Mouse (Mus musculus) hindbrain, embryonic 15.5 days (tissue): ENCODE measurements around the gene Tnc. TPM values are rescaled to one million over a fixed set of nuclear protein-coding genes. Genes with fewer than 3 reads are reported as not detected.

Source experiments
- ATAC-seq: fragments of 200-750 bp; cut with Nextera tagmentation; 2 replicates; pipeline ENCODE4 v1.8.0; 2017; ENCODE audit warnings: low read depth, moderate number of reproducible peaks, moderate TSS enrichment; ENCODE audit not compliant: low FRiP score
- H3K27ac ChIP-seq: fragments of 300-500 bp; sonication (generic); replicated peaks from 2 replicates; pipeline ENCODE4 v1.5.1; 2015; ENCODE audit warnings: mild to moderate bottlenecking, inconsistent platforms
- H3K27me3 ChIP-seq: fragments of 300-500 bp; sonication (generic); 2 replicates; pipeline ENCODE4 v1.6.1; 2015; ENCODE audit warnings: control low read depth, inconsistent platforms
- H3K36me3 ChIP-seq: fragments of 300-500 bp; sonication (generic); 2 replicates; pipeline ENCODE4 v1.6.1; 2015; ENCODE audit warnings: control low read depth, inconsistent platforms
- H3K4me1 ChIP-seq: fragments of 300-500 bp; sonication (generic); replicated peaks from 2 replicates; pipeline ENCODE4 v1.6.1; 2015; ENCODE audit warnings: control low read depth, inconsistent platforms
- H3K4me2 ChIP-seq: fragments of 300-500 bp; sonication (generic); 2 replicates; pipeline ENCODE4 v1.6.1; 2015; ENCODE audit warnings: moderate library complexity, mild to moderate bottlenecking, inconsistent platforms
- H3K4me3 ChIP-seq: fragments of 300-500 bp; sonication (generic); 2 replicates; pipeline ENCODE4 v1.5.1; 2015; ENCODE audit warnings: mild to moderate bottlenecking, inconsistent platforms
- H3K9ac ChIP-seq: fragments of 300-500 bp; sonication (generic); 2 replicates; pipeline ENCODE4 v1.6.1; 2015; ENCODE audit warnings: inconsistent platforms
- H3K9me3 ChIP-seq: fragments of 300-500 bp; sonication (generic); 2 replicates; pipeline ENCODE4 v1.6.1; 2016; ENCODE audit warnings: control low read depth, inconsistent platforms
- WGBS: fragments of 180-500 bp; shearing (Covaris S2); methylation state at CpG from one replicate; pipeline ENCODE4 v1.1.7; 2015; 5-methylcytosine and 5-hydroxymethylcytosine counted together
- polyA plus RNA-seq: library from polyadenylated mRNA; unstranded; fragments of >200 nt; fragmentation: Nextera tagmentation; extraction: Ambion mirVana; gene quantifications from 2 replicates; pipeline ENCODE4 v1.2.1, GENCODE M21; 2015

The Tnc gene
- polyA plus RNA-seq, 1 experiment from 2014 or later, result 69.6 TPM

- Histone ChIP-seq H3K27me3 (no peaks in the 10 kb centered on the region), H3K9me3 (no peaks in the 10 kb centered on the region), H3K4me2 (no peak overlapping the region), H3K9ac (no peak overlapping the region), H3K4me3 (no peak overlapping the region), H3K4me1 (no peaks in the 10 kb centered on the region), H3K36me3 (no peaks in the 10 kb centered on the region), H3K27ac (no peak overlapping the region)
- WGBS, result 93% methylated on average over 10 of the region's 10 CpGs
- no peak for ATAC-seq
These were observed 25.8 kb downstream of the Tnc start for GRCm38 (mm10) chr4:64020930-64021589.

GRCm38 (mm10) chr4:64020151-64020550 lies 26.7 kb downstream of the Tnc start:
- H3K9me3 ChIP-seq, result no peaks in the 10 kb centered on the region
- no peaks in the 10 kb centered on the region for H3K36me3 ChIP-seq
- no peak overlapping the region for H3K27ac ChIP-seq
- no peak for ATAC-seq
- no peak overlapping the region for H3K4me2 ChIP-seq
- WGBS, result 93% methylated on average over 8 of the region's 8 CpGs
- no peaks in the 10 kb centered on the region for H3K27me3 ChIP-seq
- H3K4me3 ChIP-seq, result no peak overlapping the region
- H3K4me1 ChIP-seq, result no peaks in the 10 kb centered on the region
- H3K9ac ChIP-seq, result no peak overlapping the region

GRCm38 (mm10) chr4:64011308-64011707 lies 35.5 kb downstream of the Tnc start:
- Histone ChIP-seq H3K4me2 (no peak overlapping the region), H3K36me3 (no peaks in the 10 kb centered on the region), H3K27me3 (no peaks in the 10 kb centered on the region), H3K4me1 (no peaks in the 10 kb centered on the region), H3K4me3 (no peak overlapping the region), H3K9me3 (no peaks in the 10 kb centered on the region), H3K9ac (no peak overlapping the region), H3K27ac (no peak overlapping the region)
- ATAC-seq, result no peak
- 41% methylated on average over 2 of the region's 2 CpGs for WGBS

- H3K27me3 ChIP-seq, result no peaks in the 10 kb centered on the region
- H3K4me3 ChIP-seq, result no peak overlapping the region
- no peak overlapping the region for H3K9ac ChIP-seq
- no peak overlapping the region for H3K4me2 ChIP-seq
- H3K27ac ChIP-seq, result no peak overlapping the region
- 83% methylated on average over 1 of the region's 1 CpGs for WGBS
- no peaks in the 10 kb centered on the region for H3K9me3 ChIP-seq
- no peaks in the 10 kb centered on the region for H3K36me3 ChIP-seq
- H3K4me1 ChIP-seq, result no peaks in the 10 kb centered on the region; the same call in 1 of the 2 replicates
- ATAC-seq, result no peak
These were observed 36.9 kb downstream of the Tnc start for GRCm38 (mm10) chr4:64009936-64010335.

- no peak overlapping the region for H3K27ac ChIP-seq
- no peak for ATAC-seq
- H3K4me2 ChIP-seq, result no peak overlapping the region
- H3K4me3 ChIP-seq, result no peak overlapping the region
- no peaks in the 10 kb centered on the region for H3K36me3 ChIP-seq
- no peak overlapping the region for H3K9ac ChIP-seq
- WGBS, result 86% methylated on average over 4 of the region's 4 CpGs
- H3K4me1 ChIP-seq, result no peaks in the 10 kb centered on the region; the same call in 1 of the 2 replicates
- H3K9me3 ChIP-seq, result no peaks in the 10 kb centered on the region
- H3K27me3 ChIP-seq, result no peaks in the 10 kb centered on the region
These were observed 41.6 kb downstream of the Tnc start for GRCm38 (mm10) chr4:64005198-64005597.

- H3K4me2 ChIP-seq, result no peak overlapping the region
- H3K27ac ChIP-seq, result 0 out of 2 replicates have a peak overlapping the region, but pooled peaks have one; percentile 22
- no peak overlapping the region for H3K9ac ChIP-seq
- no peaks in the 10 kb centered on the region for H3K9me3 ChIP-seq
- no peaks in the 10 kb centered on the region; the same call in 1 of the 2 replicates for H3K4me1 ChIP-seq
- no peaks in the 10 kb centered on the region for H3K36me3 ChIP-seq
- no peak overlapping the region for H3K4me3 ChIP-seq
- ATAC-seq, result peak; percentile 36; the same call in 1 of the 2 replicates
- WGBS, result 8% methylated on average over 3 of the region's 3 CpGs
- no peaks in the 10 kb centered on the region for H3K27me3 ChIP-seq
These were observed 43.1 kb downstream of the Tnc start for GRCm38 (mm10) chr4:64003677-64004076.

- no peaks in the 10 kb centered on the region for H3K9me3 ChIP-seq
- ATAC-seq, result no peak
- H3K27ac ChIP-seq, result no peak overlapping the region
- no peaks in the 10 kb centered on the region for H3K27me3 ChIP-seq
- H3K4me3 ChIP-seq, result no peak overlapping the region
- no peak overlapping the region for H3K4me2 ChIP-seq
- no peaks in the 10 kb centered on the region for H3K36me3 ChIP-seq
- H3K9ac ChIP-seq, result no peak overlapping the region
- 31% methylated on average over 2 of the region's 2 CpGs for WGBS
- no peaks in the 10 kb centered on the region; the same call in 1 of the 2 replicates for H3K4me1 ChIP-seq
These were observed 44.6 kb downstream of the Tnc start for GRCm38 (mm10) chr4:64002168-64002567.

- no peak overlapping the region for H3K4me2 ChIP-seq
- no peak overlapping the region for H3K27ac ChIP-seq
- no peaks in the 10 kb centered on the region for H3K9me3 ChIP-seq
- no peaks in the 10 kb centered on the region; the same call in 1 of the 2 replicates for H3K4me1 ChIP-seq
- no peak overlapping the region for H3K4me3 ChIP-seq
- no peaks in the 10 kb centered on the region for H3K27me3 ChIP-seq
- no peak for ATAC-seq
- WGBS, result 91% methylated on average over 3 of the region's 3 CpGs
- H3K9ac ChIP-seq, result no peak overlapping the region
- H3K36me3 ChIP-seq, result no peaks in the 10 kb centered on the region
These were observed 46.0 kb downstream of the Tnc start for GRCm38 (mm10) chr4:64000788-64001187.

- 93% methylated on average over 4 of the region's 4 CpGs for WGBS
- Histone ChIP-seq H3K4me2 (no peak overlapping the region), H3K9me3 (no peaks in the 10 kb centered on the region), H3K4me1 (no peaks in the 10 kb centered on the region; the same call in 1 of the 2 replicates), H3K27ac (no peak overlapping the region), H3K4me3 (no peak overlapping the region), H3K36me3 (no peaks in the 10 kb centered on the region), H3K27me3 (no peaks in the 10 kb centered on the region), H3K9ac (no peak overlapping the region)
- ATAC-seq, result no peak
These were observed 46.5 kb downstream of the Tnc start for GRCm38 (mm10) chr4:64000293-64000692.

- H3K4me1 ChIP-seq, result peaks cover 3% of the 10 kb centered on the region; the same call in 1 of the 2 replicates
- H3K27me3 ChIP-seq, result no peaks in the 10 kb centered on the region
- H3K9ac ChIP-seq, result no peak overlapping the region
- no peaks in the 10 kb centered on the region for H3K9me3 ChIP-seq
- no peaks in the 10 kb centered on the region for H3K36me3 ChIP-seq
- H3K27ac ChIP-seq, result no peak overlapping the region
- H3K4me3 ChIP-seq, result no peak overlapping the region
- peak; percentile 19; the same call in 1 of the 2 replicates for ATAC-seq
- H3K4me2 ChIP-seq, result no peak overlapping the region
- WGBS, result 53% methylated on average over 2 of the region's 2 CpGs
These were observed 53.2 kb downstream of the Tnc start for GRCm38 (mm10) chr4:63993462-63994113.

- no peak overlapping the region for H3K27ac ChIP-seq
These were observed 56.6 kb downstream of the Tnc start for GRCm38 (mm10) chr4:63990216-63990615.

GRCm38 (mm10) chr4:63988090-63988489 lies 58.7 kb downstream of the Tnc start:
- Histone ChIP-seq H3K4me2 (no peak overlapping the region), H3K27me3 (no peaks in the 10 kb centered on the region), H3K9me3 (no peaks in the 10 kb centered on the region), H3K27ac (no peak overlapping the region), H3K36me3 (no peaks in the 10 kb centered on the region), H3K9ac (no peak overlapping the region), H3K4me3 (no peak overlapping the region), H3K4me1 (no peaks in the 10 kb centered on the region; the same call in 1 of the 2 replicates)
- 96% methylated on average over 5 of the region's 5 CpGs for WGBS
- ATAC-seq, result no peak

More at GRCm38 (mm10) chr4:63990216-63990615, 56.6 kb downstream of the Tnc start:
- Histone ChIP-seq H3K4me3 (no peak overlapping the region), H3K4me1 (peaks cover 3% of the 10 kb centered on the region; the same call in 1 of the 2 replicates), H3K9ac (no peak overlapping the region), H3K27me3 (no peaks in the 10 kb centered on the region), H3K9me3 (no peaks in the 10 kb centered on the region), H3K36me3 (no peaks in the 10 kb centered on the region), H3K4me2 (no peak overlapping the region)
- ATAC-seq, result no peak
- 96% methylated on average over 1 of the region's 1 CpGs for WGBS
